Mouse (Mus musculus) megakaryocyte, embryonic 14.5 days (primary cell): ENCODE measurements at regions not wholly inside any gene's neighbourhood (a gene's known extent, or its start where the extent isn't known, plus 50 kb on each side); places are given as distances from the start of the nearest gene placed in this dataset.

Experiments used
- FLI1 ChIP-seq: IDR thresholded peaks from 2 replicates; pipeline ENCODE4 v1.6.1; 2012; ENCODE audit warnings: low read length, inconsistent platforms, mixed read lengths
- GATA1 ChIP-seq: IDR thresholded peaks from 3 replicates; pipeline ENCODE4 v1.6.1; 2012; ENCODE audit warnings: mixed read lengths, low read length, inconsistent platforms, borderline replicate concordance

DNA sequence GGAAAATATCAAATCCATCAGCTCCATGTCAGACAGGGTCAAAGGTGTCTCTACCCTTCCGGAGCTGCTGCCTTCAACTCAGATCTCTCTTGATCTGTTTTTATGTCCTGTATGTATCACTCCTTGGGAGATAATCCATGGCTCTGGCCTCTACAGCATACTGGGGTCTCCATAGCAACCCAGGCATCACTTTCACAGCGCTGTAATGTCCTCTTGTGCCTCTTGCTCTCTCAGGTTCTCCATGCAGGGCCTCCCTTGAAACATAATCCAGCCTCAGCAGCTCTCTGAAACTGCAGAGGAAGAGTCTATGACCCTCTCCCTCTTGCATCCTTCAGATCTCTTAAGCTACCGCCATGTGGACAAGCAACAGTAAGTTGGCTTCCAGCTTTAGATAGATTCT, 118.5 kb upstream of the Kcnj15 start:
- TF ChIP-seq GATA1 (no peak), FLI1 (no peak)
